Mouse (Mus musculus): ENCODE results near the gene Gigyf2. TPM values are rescaled to one million over a fixed set of nuclear protein-coding genes. Genes with fewer than 3 reads are reported as not detected.

Gigyf2 gene
- total and polyA plus RNA-seq, 3 experiments: 27.1 to 70.6 TPM; not detected in 1

- TF ChIP-seq MYB (IDR thresholded peaks at IDR 0.05; ENCODE audit: low read depth, low read length) (no peak), ZMIZ1 (IDR thresholded peaks at IDR 0.05; ENCODE audit: low read depth, low read length) (no peak)
Measured at GRCm38 (mm10) chr1:87297346-87297925, 29.4 kb upstream of the Gigyf2 start (continued).

DNA sequence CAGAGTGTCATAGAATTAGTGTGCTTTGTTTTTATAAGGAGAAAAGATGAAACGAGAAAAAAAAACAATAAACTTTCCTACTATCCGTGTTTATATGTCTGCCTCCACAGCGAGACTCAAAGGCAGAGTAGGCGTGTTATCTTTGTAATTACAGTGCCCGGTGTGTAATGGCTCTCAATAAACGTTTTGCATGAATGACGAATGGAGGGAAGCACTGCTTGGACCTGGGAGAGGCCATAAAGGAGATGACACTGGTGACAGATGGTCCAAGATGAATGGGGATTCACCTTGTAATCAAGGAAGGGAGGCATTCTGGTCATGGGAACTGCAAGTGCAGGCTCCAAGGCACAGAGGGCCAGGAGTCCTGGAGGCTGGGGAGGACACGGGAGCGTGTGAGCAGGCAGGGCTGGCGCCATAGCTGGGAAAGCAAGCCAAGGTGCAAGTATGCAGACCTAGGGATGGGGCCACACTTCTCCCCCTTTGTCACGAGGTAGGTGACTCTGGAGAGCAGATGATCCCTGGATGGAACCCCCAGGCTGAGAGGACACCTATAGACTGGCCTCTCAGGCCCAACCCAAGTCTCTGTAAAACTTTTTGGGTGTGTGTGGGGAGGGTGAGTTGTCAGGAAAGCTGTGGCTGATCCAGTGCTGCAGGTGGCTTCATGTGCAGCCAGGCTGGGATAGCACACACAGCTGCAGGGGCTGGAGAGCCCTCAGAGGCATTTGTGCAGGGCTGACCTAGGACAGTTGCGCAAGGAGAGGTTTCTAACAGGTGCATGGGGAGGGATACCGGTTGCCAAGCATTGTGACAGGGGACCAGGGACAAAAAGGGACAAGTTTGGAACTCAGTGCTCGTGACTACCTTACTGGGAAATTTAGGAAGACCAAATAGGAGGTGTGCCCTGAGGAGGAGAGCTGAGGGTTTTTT is 26.2 kb upstream of the Gigyf2 start:
- Histone ChIP-seq H3K4me3 (ENCODE audit: control insufficient read depth in 1 of 2, insufficient read depth in 1 of 2, low read depth in 2 of 2, low read length in 2 of 2) (no peak overlapping the region), H3K9ac (ENCODE audit: control insufficient read depth, low read depth, low read length, poor library complexity, severe bottlenecking) (no peak overlapping the region), H3K27ac (ENCODE audit: control insufficient read depth, low read depth, low read length) (no peak overlapping the region), H3K27me3 (ENCODE audit: control insufficient read depth in 1 of 2, insufficient read depth in 2 of 2, low read length in 2 of 2) (peaks cover 0 to 2% of the 10 kb centered on the region in 2 experiments; a peak in 1 of 4 replicates), H3K36me3 (ENCODE audit: control insufficient read depth in 1 of 2, insufficient read depth in 2 of 2, low read length in 2 of 2) (no peaks in the 10 kb centered on the region), H3K4me1 (ENCODE audit: control insufficient read depth in 1 of 2, insufficient read depth in 2 of 2, low read length in 2 of 2) (no peaks in the 10 kb centered on the region), H3K79me2 (ENCODE audit: control insufficient read depth, insufficient read depth, low read length, poor library complexity) (no peaks in the 10 kb centered on the region), H3K9me3 (replicated peaks; ENCODE audit: insufficient read depth, low read length) (no peaks in the 10 kb centered on the region)
- DNase-seq (ENCODE audit: low read depth, low spot score): no peak
- TF ChIP-seq UBTF (IDR thresholded peaks at IDR 0.05; ENCODE audit: borderline replicate concordance, insufficient read depth, low read depth, low read length) (no peak), BHLHE40 (IDR thresholded peaks at IDR 0.05; ENCODE audit: borderline replicate concordance, low read depth, low read length) (no peak), CHD1 (IDR thresholded peaks at IDR 0.05; ENCODE audit: low read depth, low read length) (no peak), ETS1 (IDR thresholded peaks at IDR 0.05; ENCODE audit: low read depth, low read length) (no peak), NRF1 (IDR thresholded peaks at IDR 0.05; ENCODE audit: insufficient read depth, low read depth, low read length, poor library complexity, severe bottlenecking) (no peak), MAFK (IDR thresholded peaks at IDR 0.05; ENCODE audit: borderline replicate concordance, low read depth, low read length) (no peak), CTCF (IDR thresholded peaks at IDR 0.05 in 2 of 3, conservative IDR thresholded peaks at IDR 0.05 in 1 of 3; ENCODE audit: control insufficient read depth in 1 of 3, insufficient read depth in 1 of 3, low read depth in 2 of 3, low read length in 3 of 3, poor library complexity in 1 of 3, severe bottlenecking in 1 of 3) (no peak), ZC3H11A (IDR thresholded peaks at IDR 0.05; ENCODE audit: low read depth, low read length) (no peak), JUND (IDR thresholded peaks at IDR 0.05; ENCODE audit: low read depth, low read length) (no peak), MYB (IDR thresholded peaks at IDR 0.05; ENCODE audit: low read depth, low read length) (no peak), HCFC1 (IDR thresholded peaks at IDR 0.05; ENCODE audit: low read depth, low read length) (no peak), RCOR1 (IDR thresholded peaks at IDR 0.05; ENCODE audit: low read depth, low read length) (no peak), SIN3A (IDR thresholded peaks at IDR 0.05; ENCODE audit: low read length) (no peak), TCF12 (IDR thresholded peaks at IDR 0.05; ENCODE audit: low read depth, low read length) (no peak), ELF1 (IDR thresholded peaks at IDR 0.05; ENCODE audit: low read depth, low read length) (no peak), POLR2AphosphoS2 (IDR thresholded peaks at IDR 0.05; ENCODE audit: low read length) (no peak)

Measured in MEL (cell line).